Mouse (Mus musculus): Measurements from ENCODE around the gene Exosc1.

- no peak for TF ChIP-seq CTCF (IDR thresholded peaks at IDR 0.05; ENCODE audit: extremely low read depth, insufficient read length, insufficient replicate concordance, low read depth, low read length)
- TF ChIP-seq POLR2A (IDR thresholded peaks at IDR 0.05; ENCODE audit: low read depth, low read length): no peak
Observed at GRCm38 (mm10) chr19:41973891-41974794, 40.9 kb upstream of the Exosc1 start.
